Mouse (Mus musculus) retina, embryonic 14.5 days (tissue): Measurements from ENCODE around the gene Mrps14.

Experiments
- DNase-seq: peaks from one replicate; pipeline ENCODE4 v3.0.0-alpha.2; 2015; ENCODE audit warnings: low spot score

The Mrps14 gene

GRCm38 (mm10) chr1:160227850-160228249 is 32.8 kb downstream of the Mrps14 start:
- DNase-seq = no peak

- peak; percentile 73 for DNase-seq
Observed at GRCm38 (mm10) chr1:160231013-160231412, 36.0 kb downstream of the Mrps14 start.

GRCm38 (mm10) chr1:160232113-160232512 is 37.1 kb downstream of the Mrps14 start:
- DNase-seq = no peak

GRCm38 (mm10) chr1:160233921-160234320 is 38.9 kb downstream of the Mrps14 start:
- no peak for DNase-seq

- no peak for DNase-seq
Observed at GRCm38 (mm10) chr1:160237981-160238380, 43.0 kb downstream of the Mrps14 start.

GRCm38 (mm10) chr1:160238852-160239443 is 43.9 kb downstream of the Mrps14 start:
- no peak for DNase-seq

- no peak for DNase-seq
Observed at GRCm38 (mm10) chr1:160240091-160240490, 45.1 kb downstream of the Mrps14 start.

- no peak for DNase-seq
Observed at GRCm38 (mm10) chr1:160244689-160245088, 49.7 kb downstream of the Mrps14 start.

GRCm38 (mm10) chr1:160245954-160246353 is 50.9 kb downstream of the Mrps14 start:
- no peak for DNase-seq

- DNase-seq = no peak
Observed at GRCm38 (mm10) chr1:160246844-160247243, 51.8 kb downstream of the Mrps14 start.

- DNase-seq = no peak
Observed at GRCm38 (mm10) chr1:160247473-160247872, 52.5 kb downstream of the Mrps14 start.

GRCm38 (mm10) chr1:160249786-160250185 is 54.8 kb downstream of the Mrps14 start:
- no peak for DNase-seq

- DNase-seq = no peak
Observed at GRCm38 (mm10) chr1:160250782-160251181, 55.8 kb downstream of the Mrps14 start.

GRCm38 (mm10) chr1:160251388-160252007 is 56.5 kb downstream of the Mrps14 start:
- DNase-seq = no peak
